Mouse (Mus musculus) midbrain, embryonic 11.5 days (tissue): ENCODE results near the gene Fbll1. TPM values are rescaled to one million over a fixed set of nuclear protein-coding genes. Genes with fewer than 3 reads are reported as not detected.

Experiments
- ATAC-seq: fragments of 200-750 bp; cut with Nextera tagmentation; 2 replicates; pipeline ENCODE4 v1.8.0; 2017; ENCODE audit warnings: moderate TSS enrichment, moderate library complexity; ENCODE audit not compliant: low FRiP score
- DNase-seq: peaks from one replicate; pipeline ENCODE4 v3.0.0; 2015; ENCODE audit warnings: low spot score; ENCODE audit errors: missing footprints
- H3K27ac ChIP-seq: fragments of 300-500 bp; sonication (generic); 2 replicates; pipeline ENCODE4 v1.5.1; 2014; ENCODE audit warnings: low read depth, low read length
- H3K27me3 ChIP-seq: fragments of 300-500 bp; sonication (generic); 2 replicates; pipeline ENCODE4 v1.6.1; 2014; ENCODE audit warnings: mild to moderate bottlenecking, low read length, moderate library complexity, mixed read lengths; ENCODE audit not compliant: control insufficient read depth, insufficient read depth
- H3K36me3 ChIP-seq: fragments of 300-500 bp; sonication (generic); 2 replicates; pipeline ENCODE4 v1.6.1; 2014; ENCODE audit warnings: mild to moderate bottlenecking, low read length, moderate library complexity, mixed read lengths; ENCODE audit not compliant: control insufficient read depth, insufficient read depth
- H3K4me1 ChIP-seq: fragments of 300-500 bp; sonication (generic); 2 replicates; pipeline ENCODE4 v1.6.1; 2014; ENCODE audit warnings: low read length; ENCODE audit not compliant: control insufficient read depth, insufficient read depth
- H3K4me2 ChIP-seq: fragments of 300-500 bp; sonication (generic); 2 replicates; pipeline ENCODE4 v1.6.1; 2014; ENCODE audit warnings: mild to moderate bottlenecking, moderate library complexity
- H3K4me3 ChIP-seq: fragments of 300-500 bp; sonication (generic); 2 replicates; pipeline ENCODE4 v1.5.1; 2014; ENCODE audit warnings: low read depth, low read length
- H3K9ac ChIP-seq: fragments of 300-500 bp; sonication (generic); 2 replicates; pipeline ENCODE4 v1.6.1; 2014; ENCODE audit warnings: low read length
- H3K9me3 ChIP-seq: fragments of 300-500 bp; sonication (generic); 2 replicates; pipeline ENCODE4 v1.6.1; 2016; ENCODE audit warnings: low read length; ENCODE audit not compliant: control insufficient read depth
- WGBS: fragments of 180-500 bp; shearing (Covaris S2); extraction: QIAGEN DNeasy Blood & Tissue Kit; methylation state at CpG from one replicate; pipeline ENCODE4 v1.1.7; 2014; 5-methylcytosine and 5-hydroxymethylcytosine counted together
- microRNA counts: library from miRNA; unstranded; fragments of <30 nt; microRNA quantifications from one replicate; lab custom pipeline; 2015
- microRNA-seq: library from miRNA; unstranded; fragments of <30 nt; microRNA quantifications from one replicate; pipeline ENCODE4, GENCODE M21; 2017
- polyA plus RNA-seq: library from polyadenylated mRNA; unstranded; fragments of >200 nt; fragmentation: Nextera tagmentation; extraction: Ambion mirVana; gene quantifications from 2 replicates; pipeline ENCODE4 v1.2.1, GENCODE M21; 2014

Fbll1 gene
- polyA plus RNA-seq, 1 experiment from 2014 or later, result 3.8 TPM

DNA sequence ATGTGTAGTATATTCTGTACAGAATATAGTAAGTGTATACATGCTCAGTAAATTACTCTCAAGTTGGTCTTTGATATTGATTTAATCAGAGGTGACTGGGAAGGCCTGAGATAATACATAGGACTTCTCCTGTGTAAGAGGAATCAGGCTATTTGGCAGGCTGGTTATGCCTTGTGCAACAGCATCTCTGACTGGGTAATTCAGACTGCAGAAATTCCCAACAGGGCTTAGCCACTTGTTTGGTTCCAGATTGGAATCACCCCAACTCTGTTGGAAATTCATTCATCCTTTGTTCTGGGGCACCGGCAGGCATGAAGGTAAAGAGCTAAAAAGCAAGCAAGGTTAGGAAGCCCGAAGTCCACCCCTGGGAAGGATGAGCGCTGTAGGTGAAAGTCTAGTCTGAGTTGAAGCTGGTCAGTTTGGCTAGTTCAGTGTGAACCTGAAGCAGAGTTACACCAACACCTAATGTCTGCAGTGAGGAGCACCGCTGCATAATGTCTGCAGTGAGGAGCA lies 43.7 kb downstream of the Fbll1 start:
- Histone ChIP-seq H3K27me3 (no peaks in the 10 kb centered on the region), H3K9me3 (no peaks in the 10 kb centered on the region), H3K4me1 (no peaks in the 10 kb centered on the region), H3K4me3 (no peak overlapping the region), H3K9ac (no peak overlapping the region), H3K27ac (no peak overlapping the region), H3K4me2 (no peak overlapping the region), H3K36me3 (no peaks in the 10 kb centered on the region)
- 79% methylated on average over 4 of the region's 4 CpGs for WGBS
- ATAC-seq (no peak), DNase-seq (no peak)

GRCm38 (mm10) chr11:35750578-35750977 lies 48.1 kb downstream of the Fbll1 start:
- 77% methylated on average over 8 of the region's 8 CpGs for WGBS
- H3K9me3 ChIP-seq, result no peaks in the 10 kb centered on the region
- no peak overlapping the region for H3K4me3 ChIP-seq
- H3K36me3 ChIP-seq, result no peaks in the 10 kb centered on the region
- H3K4me2 ChIP-seq, result no peak overlapping the region
- no peak overlapping the region for H3K27ac ChIP-seq
- H3K4me1 ChIP-seq, result no peaks in the 10 kb centered on the region
- H3K27me3 ChIP-seq, result no peaks in the 10 kb centered on the region
- no peak for ATAC-seq
- DNase-seq, result no peak
- no peak overlapping the region for H3K9ac ChIP-seq

MicroRNAs encoded within 50 kb of the gene (microRNA counts, 519-probe panel; counts per million panel counts)
- microRNA mmu-miR-103 (lab: Ali Mortazavi, UCI), result 6,893 counts per million, percentile 91 among the panel's probes with 10 or more counts

Small RNA genes lying within 50 kb of the gene (microRNA-seq; reads per million reads assigned to microRNA genes)
- gene Mir103-1, result 3.4 reads per million, percentile 16 among the genes with 10 or more reads in this experiment

Other genes starting within 250 kb of the Fbll1 start
- gene Pank3, start 29.4 kb downstream of the Fbll1 start, polyA plus RNA-seq, result 25.3 and 28.1 TPM in 2 replicates
- 116 and 122 TPM in 2 replicates for gene Rars, start 35.6 kb upstream of the Fbll1 start, polyA plus RNA-seq
- 6.4 and 8.5 TPM in 2 replicates for gene Wwc1, start 181.6 kb upstream of the Fbll1 start, polyA plus RNA-seq